Mouse (Mus musculus) spleen, adult 2 months (tissue): Measurements from ENCODE around the gene Vipas39. TPM values are rescaled to one million over a fixed set of nuclear protein-coding genes. Genes with fewer than 3 reads are reported as not detected.
"Not testable (repeated sequence)": the region's sequence is repeated elsewhere in the genome, so short reads cannot be mapped to it uniquely, and the experiment has no call there.

Experiments used
- DNase-seq, 2 experiments: peaks; one replicate each; pipeline versions ENCODE4 v3.0.0 to v3.0.0-alpha.2; 2012 to 2021; ENCODE audit warnings: low spot score in 2 of 2, low read depth in 1 of 2
- H3K27ac ChIP-seq: fragments of 200-500 bp; 2 replicates; pipeline ENCODE4 v1.5.1; 2012; ENCODE audit warnings: low read length, inconsistent platforms; ENCODE audit not compliant: insufficient read depth
- H3K27me3 ChIP-seq: fragments of 200-500 bp; 2 replicates; pipeline ENCODE4 v1.6.1; 2012; ENCODE audit warnings: mild to moderate bottlenecking, moderate library complexity, low read length, inconsistent platforms; ENCODE audit not compliant: control insufficient read depth, insufficient read depth
- H3K36me3 ChIP-seq: fragments of 200-500 bp; 2 replicates; pipeline ENCODE4 v1.6.1; 2012; ENCODE audit warnings: mild to moderate bottlenecking, low read length, inconsistent platforms; ENCODE audit not compliant: control insufficient read depth, insufficient read depth
- H3K4me1 ChIP-seq: fragments of 200-500 bp; 2 replicates; pipeline ENCODE4 v1.6.1; 2011; ENCODE audit warnings: inconsistent platforms; ENCODE audit not compliant: control insufficient read depth, insufficient read depth, insufficient read length
- H3K4me3 ChIP-seq: fragments of 200-500 bp; 2 replicates; pipeline ENCODE4 v1.5.1; 2011; ENCODE audit warnings: mild to moderate bottlenecking, inconsistent platforms; ENCODE audit not compliant: insufficient read depth, insufficient read length; ENCODE audit errors: extremely low read depth
- CTCF ChIP-seq: fragments of 200-500 bp; IDR thresholded peaks from 2 replicates; pipeline ENCODE4 v1.5.1; 2011; ENCODE audit warnings: mild to moderate bottlenecking, inconsistent platforms; ENCODE audit not compliant: insufficient read depth, insufficient read length, insufficient replicate concordance; ENCODE audit errors: extremely low read depth
- POLR2A ChIP-seq: fragments of 200-500 bp; IDR thresholded peaks from 2 replicates; pipeline ENCODE4 v1.6.1; 2011; ENCODE audit warnings: low read depth, low read length, inconsistent platforms
- whole genome bisulfite sequencing: fragments of 180-500 bp; shearing (Covaris S2); methylation state at CpG from one replicate; pipeline ENCODE4 v1.1.7; 2018; 5-methylcytosine and 5-hydroxymethylcytosine counted together
- polyA plus RNA-seq: library from polyadenylated mRNA; depleted of rRNA; stranded (reverse); fragments of >200 nt; gene quantifications from 2 replicates; pipeline ENCODE4 v1.2.3, GENCODE M21; 2012; rRNA removed

Gene Vipas39
- 17.1 and 17.5 TPM in 2 replicates for polyA plus RNA-seq

DNA sequence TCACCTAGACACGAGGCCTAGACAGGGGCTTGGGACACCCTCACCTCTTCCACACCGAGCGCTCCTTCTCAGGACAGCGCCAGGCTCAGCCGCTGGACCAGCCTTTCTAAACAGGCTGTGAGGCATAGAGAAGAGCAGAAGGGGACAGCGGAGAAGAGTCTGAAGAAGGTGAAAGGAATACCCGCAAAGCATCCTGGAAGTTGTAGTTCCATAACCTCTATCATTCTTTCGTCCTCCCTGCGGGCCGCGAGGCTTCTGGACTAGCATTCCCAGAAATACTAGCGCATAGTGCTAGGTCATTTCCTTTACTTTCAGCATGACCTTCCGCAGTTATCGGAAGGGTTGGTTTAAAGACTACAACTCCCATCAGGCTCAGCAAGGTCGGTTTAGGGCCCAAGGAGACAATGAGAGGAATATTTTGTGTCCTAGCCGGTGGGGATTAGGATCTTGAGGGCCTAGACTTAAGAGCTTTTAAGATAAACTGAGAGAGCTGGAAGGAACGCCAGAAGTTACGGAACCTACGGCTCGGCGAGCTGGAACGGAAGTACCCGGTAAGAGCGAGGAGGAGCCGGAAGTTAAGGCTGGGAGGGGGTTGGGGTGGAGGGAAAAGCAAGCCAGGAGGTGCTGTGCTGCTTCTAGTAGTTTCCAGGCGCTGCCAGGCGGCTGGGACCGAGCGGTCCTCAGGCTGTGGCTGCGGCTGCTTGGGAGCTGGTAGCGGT is at the start of gene Vipas39, which contains the start of gene Ahsa1:
Vipas39 (minus strand) TSS at position 149 of the 719 bp plus-strand sequence.
Ahsa1 (plus strand) TSS at position 372 of the 719 bp plus-strand sequence.
- TF ChIP-seq CTCF (no peak), POLR2A (peak; percentile 80)
- H3K36me3 ChIP-seq, result peaks cover 22% of the 10 kb centered on the region
- WGBS, result under 1% methylated on average over 31 of the region's 31 CpGs

DNA sequence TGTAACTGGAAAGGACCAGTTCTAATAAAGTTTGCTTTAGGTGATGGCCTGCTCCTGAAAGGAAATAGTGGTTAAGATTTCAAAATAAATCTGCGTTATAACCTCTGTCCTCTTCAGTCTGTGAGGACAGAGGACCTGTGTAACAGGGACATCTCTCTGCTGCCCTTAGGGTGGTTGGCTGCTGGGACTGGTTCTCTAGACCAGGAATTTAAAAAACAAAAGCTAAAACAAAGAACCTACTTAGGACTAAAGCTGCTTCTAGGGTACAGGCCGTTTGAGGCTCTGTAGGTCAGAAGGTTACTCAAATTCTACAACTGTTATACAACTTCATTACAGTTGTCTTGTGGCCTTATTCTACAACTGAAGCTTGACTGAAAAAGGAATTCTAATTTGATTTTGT is 47.0 kb upstream of the Vipas39 start:
- H3K27me3 ChIP-seq, result no peaks in the 10 kb centered on the region
- H3K36me3 ChIP-seq, result peaks cover 23% of the 10 kb centered on the region
- DNase-seq, result no peak
- 91% methylated on average over 2 of the region's 2 CpGs for WGBS
- no peaks in the 10 kb centered on the region for H3K4me1 ChIP-seq
- no peak overlapping the region for H3K4me3 ChIP-seq
- H3K27ac ChIP-seq, result no peak overlapping the region
- no peak for TF ChIP-seq CTCF
- TF ChIP-seq POLR2A, result no peak

More for the DNA sequence above, at the start of gene Vipas39, which contains the start of gene Ahsa1:
- H3K4me3 ChIP-seq, result peak within 1 kb of the TSS; percentile 86
- DNase-seq, result peak; percentile 81 to 96
- H3K4me1 ChIP-seq, result peaks cover 4% of the 10 kb centered on the region; the same call in 1 of the 2 replicates
- H3K27me3 ChIP-seq, result no peaks in the 10 kb centered on the region
- peak within 1 kb of the TSS; percentile 90 for H3K27ac ChIP-seq

DNA sequence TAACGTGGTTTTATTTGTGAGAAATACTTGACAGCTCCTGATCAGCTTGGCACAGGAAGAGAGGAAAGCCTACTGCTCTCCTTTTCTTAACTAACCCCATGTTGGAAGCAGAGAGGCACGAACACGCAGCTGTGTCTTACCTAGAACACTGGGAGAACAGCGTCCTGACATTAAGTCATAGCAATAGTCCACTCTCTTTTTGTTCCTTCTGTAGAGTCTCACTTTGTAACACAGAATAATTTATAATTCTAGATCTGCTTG is 40.5 kb upstream of the Vipas39 start:
- H3K36me3 ChIP-seq, result peaks cover 14% of the 10 kb centered on the region
- H3K4me3 ChIP-seq, H3K27me3 ChIP-seq, H3K4me1 ChIP-seq, H3K27ac ChIP-seq, DNase-seq: not testable (repeated sequence)
- WGBS, result 83% methylated on average over 4 of the region's 4 CpGs

DNA sequence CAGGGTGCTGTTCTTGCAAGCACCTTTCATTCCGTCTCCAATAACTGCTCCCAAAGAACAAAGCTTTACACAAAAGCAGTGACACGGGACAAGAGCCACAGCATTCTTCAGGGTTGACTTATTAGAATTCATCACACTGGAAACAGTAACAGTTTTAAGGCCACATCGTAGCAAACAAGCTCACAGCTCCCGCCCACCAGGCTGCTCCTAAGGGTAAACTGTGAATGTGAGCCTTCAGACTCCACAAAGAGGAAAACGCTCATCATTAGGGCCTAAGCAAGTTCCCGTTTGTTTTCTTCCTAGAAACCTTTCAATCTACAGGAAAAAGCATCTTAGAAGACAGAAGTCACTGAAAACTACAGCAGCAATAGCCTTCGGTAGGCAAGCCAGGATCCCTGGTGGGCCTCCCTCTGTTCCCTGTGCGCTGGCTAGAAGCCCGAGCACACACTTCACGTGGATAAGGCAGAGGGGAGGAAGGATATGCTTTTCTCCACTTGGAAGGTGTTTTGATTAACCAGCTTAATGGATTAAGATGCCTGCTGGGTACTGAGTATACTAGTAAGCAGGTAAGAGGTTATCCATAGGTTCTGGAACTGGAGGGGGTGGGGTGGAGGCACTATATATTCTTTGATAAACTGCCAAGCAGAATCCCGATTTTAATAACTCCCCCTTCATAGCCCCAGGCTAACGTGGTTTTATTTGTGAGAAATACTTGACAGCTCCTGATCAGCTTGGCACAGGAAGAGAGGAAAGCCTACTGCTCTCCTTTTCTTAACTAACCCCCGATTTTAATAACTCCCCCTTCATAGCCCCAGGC is 39.9 kb upstream of the Vipas39 start:
- peaks cover 14% of the 10 kb centered on the region for H3K36me3 ChIP-seq
- WGBS, result 62% methylated on average over 13 of the region's 13 CpGs
- H3K27me3 ChIP-seq, result no peaks in the 10 kb centered on the region
- no peak for DNase-seq
- no peak overlapping the region for H3K4me3 ChIP-seq
- no peak overlapping the region for H3K27ac ChIP-seq
- TF ChIP-seq CTCF (no peak), POLR2A (no peak)
- H3K4me1 ChIP-seq, result no peaks in the 10 kb centered on the region

DNA sequence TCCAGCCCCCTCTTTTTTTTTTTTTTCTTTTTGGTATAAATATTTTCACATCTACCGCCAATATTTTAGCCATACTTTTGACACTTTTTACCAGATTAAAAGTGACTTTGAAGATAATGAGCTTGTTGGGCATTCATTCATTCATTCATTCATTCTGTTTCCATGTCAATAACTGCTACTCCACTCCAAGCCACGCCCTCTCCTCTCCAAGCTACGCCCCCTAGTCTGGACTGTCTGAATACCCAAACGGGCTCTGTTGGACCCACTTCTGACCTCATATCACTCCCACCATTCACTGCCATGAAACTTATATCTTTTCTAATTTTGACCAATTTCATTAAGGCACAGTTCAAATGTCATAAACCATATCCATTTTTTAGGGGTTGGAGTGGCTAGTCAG is 35.1 kb upstream of the Vipas39 start:
- 64% methylated on average over 4 of the region's 4 CpGs for WGBS
- TF ChIP-seq POLR2A, result no peak
- TF ChIP-seq CTCF, result no peak
- no peak overlapping the region for H3K4me3 ChIP-seq
- H3K27ac ChIP-seq, result no peak overlapping the region
- H3K36me3 ChIP-seq, result no peaks in the 10 kb centered on the region
- H3K27me3 ChIP-seq, result peaks cover 17% of the 10 kb centered on the region
- H3K4me1 ChIP-seq, result peaks cover 9% of the 10 kb centered on the region
- no peak for DNase-seq

DNA sequence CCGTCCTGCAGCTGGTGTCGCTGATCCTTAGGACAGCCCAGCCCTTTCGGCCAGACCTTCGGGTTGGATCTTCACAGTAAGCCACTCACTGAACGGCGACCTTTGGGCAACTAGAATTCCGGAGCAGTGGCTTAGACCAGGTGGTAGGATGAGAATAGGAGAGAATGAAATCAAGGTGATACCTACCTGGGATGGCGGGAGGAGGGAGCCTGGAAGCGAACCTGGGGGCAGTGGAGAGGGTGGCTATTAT is 34.3 kb upstream of the Vipas39 start:
- no peaks in the 10 kb centered on the region for H3K36me3 ChIP-seq
- no peak overlapping the region for H3K27ac ChIP-seq
- H3K27me3 ChIP-seq, result peaks cover 17% of the 10 kb centered on the region
- no peak for TF ChIP-seq CTCF
- TF ChIP-seq POLR2A, result no peak
- peak overlapping the region; percentile 54; the same call in 1 of the 2 replicates for H3K4me3 ChIP-seq
- H3K4me1 ChIP-seq, result peaks cover 9% of the 10 kb centered on the region
- no peak for DNase-seq
- 7% methylated on average over 9 of the region's 9 CpGs for WGBS

DNA sequence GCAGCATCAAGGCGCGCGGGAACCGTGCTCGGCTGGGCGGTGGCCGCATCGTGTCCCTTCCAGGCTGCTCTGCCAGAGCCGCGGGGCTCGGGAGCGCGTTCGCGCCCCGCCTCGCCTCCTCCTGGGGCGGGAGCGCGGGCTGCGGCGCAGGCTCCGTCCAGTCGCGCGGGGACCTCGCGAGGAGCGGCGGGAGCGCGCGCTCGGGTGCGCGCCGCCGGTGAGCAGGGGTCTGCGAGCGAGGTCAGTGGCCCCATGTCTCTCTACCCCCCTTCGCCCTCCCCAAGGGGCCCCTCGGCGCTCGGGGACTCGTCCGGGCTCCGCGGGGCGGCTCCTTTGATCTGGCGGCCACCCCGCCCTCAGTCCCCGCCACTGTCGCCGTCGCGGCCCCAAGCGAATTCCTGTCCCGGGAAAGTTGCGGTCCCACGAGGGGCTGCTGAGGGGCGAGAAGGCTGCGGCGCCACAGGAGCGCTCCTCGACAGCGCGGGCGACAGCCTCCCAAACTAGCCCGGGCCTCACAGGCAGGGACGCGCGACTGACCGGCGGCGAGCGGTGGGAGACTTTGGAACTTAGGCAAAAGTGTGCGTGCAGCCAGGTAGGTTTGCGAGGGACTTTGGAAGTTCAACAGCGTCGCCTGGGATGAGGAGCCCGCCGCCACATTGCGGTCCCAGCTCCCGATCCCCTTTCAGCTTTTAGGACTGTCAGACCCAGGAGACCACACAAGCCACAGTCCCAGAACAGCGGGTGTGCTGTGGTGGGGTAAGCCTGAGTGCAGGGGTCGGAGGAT is 33.8 kb upstream of the Vipas39 start, which contains the start of gene Ism2:
Ism2 (minus strand) TSS at position 49 of the 784 bp plus-strand sequence.
- WGBS, result 1% methylated on average over 74 of the region's 86 CpGs
- TF ChIP-seq POLR2A, result no peak
- no peak for TF ChIP-seq CTCF
- Histone ChIP-seq H3K4me3 (peak within 1 kb of the TSS; percentile 54), H3K36me3 (no peaks in the 10 kb centered on the region), H3K27me3 (peaks cover 17% of the 10 kb centered on the region), H3K4me1 (peaks cover 9% of the 10 kb centered on the region), H3K27ac (no peak within 1 kb of the TSS)
- DNase-seq, result no peak
